Mouse (Mus musculus) thymus, adult 2 months (tissue): ENCODE data around the gene Amotl1.

Experiments used
- CTCF ChIP-seq: fragments of 200-500 bp; IDR thresholded peaks from 2 replicates; pipeline ENCODE4 v1.5.1; 2012; ENCODE audit warnings: mild to moderate bottlenecking, control low read depth, low read length, moderate library complexity, borderline replicate concordance; ENCODE audit not compliant: control insufficient read depth, poor library complexity, insufficient read depth; ENCODE audit errors: extremely low read depth
- POLR2A ChIP-seq: fragments of 200-500 bp; IDR thresholded peaks from 2 replicates; pipeline ENCODE4 v1.6.1; 2012; ENCODE audit warnings: mild to moderate bottlenecking, low read length, control low read depth, moderate library complexity; ENCODE audit not compliant: control insufficient read depth, poor library complexity, insufficient read depth; ENCODE audit errors: extremely low read depth

DNA sequence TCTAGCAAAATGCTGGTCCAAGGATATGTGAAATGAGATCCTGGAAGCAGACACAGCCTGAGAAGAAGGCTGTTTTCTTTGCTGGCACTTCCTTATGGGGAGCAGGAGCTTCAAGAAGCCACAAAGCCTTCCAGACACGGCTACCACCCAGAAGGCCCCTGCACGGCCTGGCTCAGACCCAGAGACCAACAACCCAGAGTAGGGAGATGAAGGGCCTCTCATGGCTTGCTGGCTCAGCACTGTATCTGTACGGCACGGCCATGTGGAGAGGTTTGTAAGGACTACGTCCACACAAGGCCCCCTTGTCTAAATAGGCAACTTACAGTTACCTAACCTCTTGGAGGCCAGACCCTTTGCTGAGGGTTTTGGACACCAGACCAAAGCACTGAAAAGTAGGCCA, 45.1 kb downstream of the Amotl1 start:
- TF ChIP-seq CTCF (no peak), POLR2A (no peak)
